Mouse (Mus musculus) MEL (cell line): ENCODE data around the gene Clasrp. TPM values are rescaled to one million over a fixed set of nuclear protein-coding genes. Genes with fewer than 3 reads are reported as not detected.

Experiments used
- DNase-seq: peaks from one replicate; pipeline ENCODE4 v3.0.0; 2011; ENCODE audit warnings: low read depth, low spot score
- H3K27ac ChIP-seq: 2 replicates; pipeline ENCODE4 v1.5.1; 2012; ENCODE audit warnings: low read depth, mild to moderate bottlenecking, control low read depth, low read length, moderate library complexity; ENCODE audit not compliant: control insufficient read depth
- H3K27me3 ChIP-seq, 2 experiments: fragments of 150-350 bp in 1 of 2; sonication (generic) in 1 of 2; 2 replicates each; pipeline ENCODE4 v1.6.1; 2012; ENCODE audit warnings: low read length in 2 of 2, mild to moderate bottlenecking in 2 of 2, improper control_type of control experiment in 1 of 2, moderate library complexity in 1 of 2; ENCODE audit not compliant: insufficient read depth in 2 of 2, control insufficient read depth in 1 of 2
- H3K36me3 ChIP-seq, 2 experiments: 2 replicates each; pipeline ENCODE4 v1.6.1; 2012 to 2014; ENCODE audit warnings: low read length in 2 of 2, improper control_type of control experiment in 1 of 2, inconsistent platforms in 1 of 2, mild to moderate bottlenecking in 1 of 2; ENCODE audit not compliant: insufficient read depth in 2 of 2, control insufficient read depth in 1 of 2
- H3K4me1 ChIP-seq, 2 experiments: fragments of 150-350 bp in 1 of 2; sonication (generic) in 1 of 2; 2 replicates each; pipeline ENCODE4 v1.6.1; 2012; ENCODE audit warnings: low read length in 2 of 2, improper control_type of control experiment in 1 of 2, mild to moderate bottlenecking in 1 of 2; ENCODE audit not compliant: insufficient read depth in 2 of 2, control insufficient read depth in 1 of 2
- H3K4me3 ChIP-seq, 2 experiments: fragments of 150-350 bp in 1 of 2; sonication (generic) in 1 of 2; 2 replicates each; pipeline ENCODE4 v1.5.1; 2012; ENCODE audit warnings: low read depth in 2 of 2, low read length in 2 of 2, mild to moderate bottlenecking in 2 of 2, moderate library complexity in 2 of 2, control low read depth in 1 of 2, improper control_type of control experiment in 1 of 2; ENCODE audit not compliant: control insufficient read depth in 1 of 2, insufficient read depth in 1 of 2
- H3K79me2 ChIP-seq: 2 replicates; pipeline ENCODE4 v1.6.1; 2012; ENCODE audit warnings: mild to moderate bottlenecking, low read length, moderate library complexity; ENCODE audit not compliant: control insufficient read depth, poor library complexity, insufficient read depth
- H3K9ac ChIP-seq: 2 replicates; pipeline ENCODE4 v1.6.1; 2012; ENCODE audit warnings: low read depth, mild to moderate bottlenecking, control low read depth, low read length, moderate library complexity; ENCODE audit not compliant: control insufficient read depth, poor library complexity, severe bottlenecking
- H3K9me3 ChIP-seq: fragments of 150-350 bp; sonication (generic); replicated peaks from 2 replicates; pipeline ENCODE4 v1.6.1; 2012; ENCODE audit warnings: mild to moderate bottlenecking, low read length, improper control_type of control experiment, moderate library complexity; ENCODE audit not compliant: insufficient read depth
- CHD1 ChIP-seq: IDR thresholded peaks from 2 replicates; pipeline ENCODE4 v1.6.1; 2012; ENCODE audit warnings: low read depth, mild to moderate bottlenecking, inconsistent platforms, low read length, improper control_type of control experiment
- CTCF ChIP-seq, 3 experiments: IDR thresholded peaks in 2 of 3; conservative IDR thresholded peaks in 1 of 3; 2 replicates each; pipeline ENCODE4 v1.5.1; 2011 to 2012; ENCODE audit warnings: low read length in 3 of 3, low read depth in 2 of 3, mild to moderate bottlenecking in 2 of 3, improper control_type of control experiment in 1 of 3, inconsistent platforms in 1 of 3, mixed read lengths in 1 of 3, moderate library complexity in 1 of 3; ENCODE audit not compliant: control insufficient read depth in 1 of 3, insufficient read depth in 1 of 3, poor library complexity in 1 of 3, severe bottlenecking in 1 of 3
- EP300 ChIP-seq, 2 experiments: IDR thresholded peaks; 2 replicates each; pipeline ENCODE4 v1.6.1; 2011; ENCODE audit warnings: improper control_type of control experiment in 2 of 2, low read length in 2 of 2, low read depth in 1 of 2, mild to moderate bottlenecking in 1 of 2
- GABPA ChIP-seq: IDR thresholded peaks from 2 replicates; pipeline ENCODE4 v1.6.1; 2012; ENCODE audit warnings: low read depth, mild to moderate bottlenecking, inconsistent platforms, low read length, improper control_type of control experiment, moderate library complexity
- MAX ChIP-seq: IDR thresholded peaks from 2 replicates; pipeline ENCODE4 v1.6.1; 2011; ENCODE audit warnings: low read length, improper control_type of control experiment
- MAZ ChIP-seq: IDR thresholded peaks from 2 replicates; pipeline ENCODE4 v1.6.1; 2012; ENCODE audit warnings: low read depth, mild to moderate bottlenecking, inconsistent platforms, low read length, improper control_type of control experiment
- MEF2A ChIP-seq: IDR thresholded peaks from 2 replicates; pipeline ENCODE4 v1.6.1; 2014; ENCODE audit warnings: low read depth, mild to moderate bottlenecking, inconsistent platforms, low read length, improper control_type of control experiment; ENCODE audit not compliant: poor library complexity, insufficient replicate concordance, severe bottlenecking; ENCODE audit errors: extremely low read depth
- MYC ChIP-seq: IDR thresholded peaks from 2 replicates; pipeline ENCODE4 v1.6.1; 2011; ENCODE audit warnings: low read depth, mild to moderate bottlenecking, low read length, improper control_type of control experiment, moderate library complexity
- RAD21 ChIP-seq: IDR thresholded peaks from 2 replicates; pipeline ENCODE4 v1.6.1; 2011; ENCODE audit warnings: mild to moderate bottlenecking, low read depth, low read length, improper control_type of control experiment
- RCOR1 ChIP-seq: IDR thresholded peaks from 2 replicates; pipeline ENCODE4 v1.6.1; 2012; ENCODE audit warnings: low read depth, mild to moderate bottlenecking, inconsistent platforms, low read length, improper control_type of control experiment
- SMC3 ChIP-seq: IDR thresholded peaks from 2 replicates; pipeline ENCODE4 v1.6.1; 2011; ENCODE audit warnings: low read depth, low read length, improper control_type of control experiment
- TBP ChIP-seq: IDR thresholded peaks from 2 replicates; pipeline ENCODE4 v1.8.0; 2011; ENCODE audit warnings: low read depth, low read length, improper control_type of control experiment
- TCF12 ChIP-seq: IDR thresholded peaks from 2 replicates; pipeline ENCODE4 v1.6.1; 2014; ENCODE audit warnings: low read depth, mild to moderate bottlenecking, inconsistent platforms, low read length, improper control_type of control experiment, moderate library complexity
- USF2 ChIP-seq, 2 experiments: IDR thresholded peaks; 2 replicates each; pipeline ENCODE4 v1.6.1; 2011 to 2012; ENCODE audit warnings: improper control_type of control experiment in 2 of 2, low read length in 2 of 2, borderline replicate concordance in 1 of 2, inconsistent platforms in 1 of 2, low read depth in 1 of 2, mild to moderate bottlenecking in 1 of 2; ENCODE audit not compliant: insufficient read depth in 1 of 2
- ZC3H11A ChIP-seq: IDR thresholded peaks from 2 replicates; pipeline ENCODE4 v1.6.1; 2012; ENCODE audit warnings: low read depth, mild to moderate bottlenecking, inconsistent platforms, low read length, improper control_type of control experiment
- ZKSCAN1 ChIP-seq: IDR thresholded peaks from 2 replicates; pipeline ENCODE4 v1.6.1; 2012; ENCODE audit warnings: low read depth, mild to moderate bottlenecking, inconsistent platforms, low read length, improper control_type of control experiment, moderate library complexity
- ZNF384 ChIP-seq: IDR thresholded peaks from 2 replicates; pipeline ENCODE4 v1.6.1; 2012; ENCODE audit warnings: low read depth, mild to moderate bottlenecking, inconsistent platforms, low read length, improper control_type of control experiment
- polyA plus RNA-seq, 2 experiments: library from polyadenylated mRNA; stranded (reverse) in 1 of 2; unstranded in 1 of 2; fragments of >175 nt in 1 of 2; fragments of >200 nt in 1 of 2; gene quantifications; 2 replicates each; pipeline versions ENCODE4 v1.2.1 to v1.2.4; 2012; ENCODE audit warnings: low replicate concordance in 2 of 2, low read depth in 1 of 2; ENCODE audit not compliant: insufficient read length in 2 of 2, insufficient read depth in 1 of 2, missing spikeins in 1 of 2
- total RNA-seq: library from RNA; depleted of rRNA; stranded (reverse); fragments of 300-350 nt; gene quantifications from 2 replicates; pipeline ENCODE4 v1.2.3, GENCODE M21; 2012

Gene Clasrp
- total and polyA plus RNA-seq, 3 experiments, result 31.1 to 62.2 TPM; not detected in 1

- no peak for TF ChIP-seq EP300 (IDR thresholded peaks at IDR 0.05; ENCODE audit: low read depth in 1 of 2, low read length in 2 of 2)
- no peak for TF ChIP-seq ZKSCAN1
- TF ChIP-seq MEF2A, result no peak
- TF ChIP-seq ZC3H11A, result no peak
- TF ChIP-seq TBP, result no peak
- no peak for TF ChIP-seq MAX
- TF ChIP-seq TCF12, result no peak
- no peak for TF ChIP-seq RCOR1
- no peak for TF ChIP-seq RAD21
- TF ChIP-seq SMC3, result no peak
- TF ChIP-seq GABPA, result no peak
- no peak for TF ChIP-seq MAZ
- no peak for TF ChIP-seq USF2 (IDR thresholded peaks at IDR 0.05; ENCODE audit: borderline replicate concordance in 1 of 2, insufficient read depth in 1 of 2, low read depth in 1 of 2, low read length in 2 of 2)
- no peak for TF ChIP-seq CHD1
- no peak for TF ChIP-seq ZNF384
- peaks cover 56% of the 10 kb centered on the region for H3K79me2 ChIP-seq
- H3K27me3 ChIP-seq, result no peaks in the 10 kb centered on the region
- peaks cover 9 to 34% of the 10 kb centered on the region in 2 experiments; a peak in 3 of 4 replicates for H3K4me1 ChIP-seq
- no peaks in the 10 kb centered on the region for H3K9me3 ChIP-seq
- peak overlapping the region; percentile 98 for H3K9ac ChIP-seq
- no peak overlapping the region for H3K27ac ChIP-seq
- no peak for DNase-seq
- peaks cover 3 to 26% of the 10 kb centered on the region in 2 experiments; a peak in 3 of 4 replicates for H3K36me3 ChIP-seq
- H3K4me3 ChIP-seq, result peak overlapping the region; percentile 60 to 98
Observed at GRCm38 (mm10) chr7:19560491-19561260, 43.6 kb downstream of the Clasrp start.

GRCm38 (mm10) chr7:19558965-19559364 is 45.3 kb downstream of the Clasrp start:
- no peaks in the 10 kb centered on the region for H3K9me3 ChIP-seq
- peaks cover 65% of the 10 kb centered on the region for H3K79me2 ChIP-seq
- no peaks in the 10 kb centered on the region for H3K27me3 ChIP-seq
- TF ChIP-seq MYC (no peak), CTCF (IDR thresholded peaks at IDR 0.05 in 2 of 3, conservative IDR thresholded peaks at IDR 0.05 in 1 of 3; ENCODE audit: control insufficient read depth in 1 of 3, insufficient read depth in 1 of 3, low read depth in 2 of 3, low read length in 3 of 3, poor library complexity in 1 of 3, severe bottlenecking in 1 of 3) (peak; percentile 62 to 72 (median 63))
- peak; percentile 61 for DNase-seq
- no peak overlapping the region for H3K4me3 ChIP-seq
- H3K4me1 ChIP-seq, result peaks cover 0 to 19% of the 10 kb centered on the region in 2 experiments; a peak in 3 of 4 replicates
- peaks cover 3 to 10% of the 10 kb centered on the region in 2 experiments; a peak in 3 of 4 replicates for H3K36me3 ChIP-seq
- H3K27ac ChIP-seq, result no peak overlapping the region
- no peak overlapping the region for H3K9ac ChIP-seq
